Mouse (Mus musculus): ENCODE results near the gene 2810408A11Rik. TPM values are rescaled to one million over a fixed set of nuclear protein-coding genes. Genes with fewer than 3 reads are reported as not detected.
A peak's percentile ranks its signal among the peaks of the same experiment; 100 is the strongest.
"Not testable (repeated sequence)": the region's sequence is repeated elsewhere in the genome, so short reads cannot be mapped to it uniquely, and the experiment has no call there.

2810408A11Rik gene
- polyA plus RNA-seq, 1 experiment from 2014 or later = 22.4 TPM

GRCm38 (mm10) chr11:69916652-69917378 lies 16.0 kb upstream of the 2810408A11Rik start:
- ATAC-seq (ENCODE audit: low FRiP score); H3K27ac ChIP-seq; H3K4me3 ChIP-seq (replicated peaks); H3K27me3 ChIP-seq; H3K9me3 ChIP-seq; H3K4me2 ChIP-seq: not testable (repeated sequence)
- WGBS = 65% methylated on average over 7 of the region's 7 CpGs
- peaks cover 46% of the 10 kb centered on the region for H3K4me1 ChIP-seq
- H3K9ac ChIP-seq = peak overlapping the region; percentile 3; the same call in 1 of the 2 replicates
- H3K36me3 ChIP-seq (replicated peaks) = peaks cover 64% of the 10 kb centered on the region

- H3K36me3 ChIP-seq (replicated peaks) = peaks cover 73% of the 10 kb centered on the region
- peak overlapping the region; percentile 15; the same call in 1 of the 2 replicates for H3K4me3 ChIP-seq (replicated peaks)
- no peaks in the 10 kb centered on the region for H3K27me3 ChIP-seq
- 76% methylated on average over 5 of the region's 5 CpGs for WGBS
- H3K27ac ChIP-seq = no peak overlapping the region
- H3K4me1 ChIP-seq = peaks cover 46% of the 10 kb centered on the region
- no peak overlapping the region for H3K9ac ChIP-seq
- peak overlapping the region; percentile 100 for H3K4me2 ChIP-seq
- H3K9me3 ChIP-seq = no peaks in the 10 kb centered on the region
- ATAC-seq (ENCODE audit: low FRiP score) = no peak
These were observed 15.2 kb upstream of the 2810408A11Rik start for GRCm38 (mm10) chr11:69915667-69916627.

- no peak for ATAC-seq (ENCODE audit: low FRiP score)
- WGBS = 42% methylated on average over 9 of the region's 9 CpGs
- Histone ChIP-seq H3K9ac (peak overlapping the region; percentile 90), H3K36me3 (replicated peaks) (peaks cover 83% of the 10 kb centered on the region), H3K4me2 (peak overlapping the region; percentile 100), H3K27me3 (no peaks in the 10 kb centered on the region), H3K4me1 (peaks cover 46% of the 10 kb centered on the region), H3K9me3 (no peaks in the 10 kb centered on the region), H3K4me3 (replicated peaks) (peak overlapping the region; percentile 89), H3K27ac (no peak overlapping the region)
These were observed 14.2 kb upstream of the 2810408A11Rik start for GRCm38 (mm10) chr11:69914917-69915430.

- peak overlapping the region; percentile 100 for H3K4me2 ChIP-seq
- H3K27ac ChIP-seq = peak overlapping the region; percentile 90
- peak overlapping the region; percentile 90 for H3K9ac ChIP-seq
- peak overlapping the region; percentile 89 for H3K4me3 ChIP-seq (replicated peaks)
- H3K4me1 ChIP-seq = peaks cover 41% of the 10 kb centered on the region
- peaks cover 89% of the 10 kb centered on the region for H3K36me3 ChIP-seq (replicated peaks)
- WGBS = 2% methylated on average over 17 of the region's 17 CpGs
- ATAC-seq (ENCODE audit: low FRiP score) = no peak
- H3K27me3 ChIP-seq = no peaks in the 10 kb centered on the region
- H3K9me3 ChIP-seq = no peaks in the 10 kb centered on the region
These were observed 13.6 kb upstream of the 2810408A11Rik start for GRCm38 (mm10) chr11:69914372-69914764.

GRCm38 (mm10) chr11:69913554-69914371 lies 13.0 kb upstream of the 2810408A11Rik start, which contains the start of gene Gps2:
Gene Gps2, plus strand, starts transcription at chr11:69913888.
- 1% methylated on average over 61 of the region's 61 CpGs for WGBS

GRCm38 (mm10) chr11:69912716-69913530 lies 12.1 kb upstream of the 2810408A11Rik start:
- peak overlapping the region; percentile 90 for H3K27ac ChIP-seq
- no peaks in the 10 kb centered on the region for H3K9me3 ChIP-seq
- ATAC-seq (ENCODE audit: low FRiP score) = peak; percentile 21
- peak overlapping the region; percentile 100 for H3K4me2 ChIP-seq
- peak overlapping the region; percentile 89 for H3K4me3 ChIP-seq (replicated peaks)
- 81% methylated on average over 15 of the region's 15 CpGs for WGBS
- no peaks in the 10 kb centered on the region for H3K27me3 ChIP-seq
- H3K9ac ChIP-seq = peak overlapping the region; percentile 90
- H3K4me1 ChIP-seq = peaks cover 32% of the 10 kb centered on the region
- H3K36me3 ChIP-seq (replicated peaks) = peaks cover 89% of the 10 kb centered on the region

More at GRCm38 (mm10) chr11:69913554-69914371, 13.0 kb upstream of the 2810408A11Rik start, which contains the start of gene Gps2:
- Histone ChIP-seq H3K27me3 (no peaks in the 10 kb centered on the region), H3K9me3 (no peaks in the 10 kb centered on the region), H3K9ac (peak within 1 kb of the TSS; percentile 90), H3K27ac (peak within 1 kb of the TSS; percentile 90), H3K36me3 (replicated peaks) (peaks cover 89% of the 10 kb centered on the region), H3K4me2 (peak within 1 kb of the TSS; percentile 100), H3K4me1 (peaks cover 34% of the 10 kb centered on the region), H3K4me3 (replicated peaks) (peak within 1 kb of the TSS; percentile 89)
- ATAC-seq (ENCODE audit: low FRiP score) = peak; percentile 87

- H3K9ac ChIP-seq = no peak overlapping the region
- H3K4me3 ChIP-seq (replicated peaks) = no peak overlapping the region
- no peaks in the 10 kb centered on the region for H3K27me3 ChIP-seq
- ATAC-seq (ENCODE audit: low FRiP score) = no peak
- peaks cover 89% of the 10 kb centered on the region for H3K36me3 ChIP-seq (replicated peaks)
- H3K27ac ChIP-seq = no peak overlapping the region
- H3K4me2 ChIP-seq = no peak overlapping the region
- peaks cover 32% of the 10 kb centered on the region for H3K4me1 ChIP-seq
- no peaks in the 10 kb centered on the region for H3K9me3 ChIP-seq
- 95% methylated on average over 6 of the region's 6 CpGs for WGBS
These were observed 10.9 kb upstream of the 2810408A11Rik start for GRCm38 (mm10) chr11:69911701-69912100.

GRCm38 (mm10) chr11:69910781-69911560 lies 10.2 kb upstream of the 2810408A11Rik start:
- Histone ChIP-seq H3K4me2 (no peak overlapping the region), H3K9me3 (no peaks in the 10 kb centered on the region), H3K36me3 (replicated peaks) (peaks cover 89% of the 10 kb centered on the region), H3K27ac (no peak overlapping the region), H3K27me3 (no peaks in the 10 kb centered on the region), H3K4me1 (peaks cover 28% of the 10 kb centered on the region), H3K4me3 (replicated peaks) (no peak overlapping the region), H3K9ac (no peak overlapping the region)
- ATAC-seq (ENCODE audit: low FRiP score) = no peak
- WGBS = 95% methylated on average over 17 of the region's 17 CpGs

- 95% methylated on average over 8 of the region's 8 CpGs for WGBS
- H3K4me1 ChIP-seq = peaks cover 21% of the 10 kb centered on the region
- no peaks in the 10 kb centered on the region for H3K27me3 ChIP-seq
- peaks cover 89% of the 10 kb centered on the region for H3K36me3 ChIP-seq (replicated peaks)
- H3K4me3 ChIP-seq (replicated peaks) = no peak overlapping the region
- H3K9ac ChIP-seq = no peak overlapping the region
- no peak for ATAC-seq (ENCODE audit: low FRiP score)
- no peak overlapping the region for H3K4me2 ChIP-seq
- no peak overlapping the region for H3K27ac ChIP-seq
- H3K9me3 ChIP-seq = no peaks in the 10 kb centered on the region
These were observed 9.4 kb upstream of the 2810408A11Rik start for GRCm38 (mm10) chr11:69910177-69910576.

GRCm38 (mm10) chr11:69909174-69909573 lies 8.4 kb upstream of the 2810408A11Rik start:
- Histone ChIP-seq H3K9me3 (no peaks in the 10 kb centered on the region), H3K4me2 (no peak overlapping the region), H3K27ac (no peak overlapping the region), H3K4me1 (peaks cover 11% of the 10 kb centered on the region), H3K4me3 (replicated peaks) (no peak overlapping the region), H3K9ac (no peak overlapping the region), H3K27me3 (no peaks in the 10 kb centered on the region), H3K36me3 (replicated peaks) (peaks cover 94% of the 10 kb centered on the region)
- no peak for ATAC-seq (ENCODE audit: low FRiP score)
- WGBS = 89% methylated on average over 5 of the region's 5 CpGs

Measured in forebrain, embryonic 12.5 days (tissue).